Mouse (Mus musculus): ENCODE data around the gene Arl6ip5. TPM values are rescaled to one million over a fixed set of nuclear protein-coding genes. Genes with fewer than 3 reads are reported as not detected.
A peak's percentile ranks its signal among the peaks of the same experiment; 100 is the strongest.

The Arl6ip5 gene
- 27.8 and 28.7 TPM in 2 replicates for total RNA-seq (2014; rRNA removed)
- 25.3 and 28.6 TPM in 2 replicates for polyA plus RNA-seq (2012; rRNA removed)

- Histone ChIP-seq H3K36me3 (ENCODE audit: control insufficient read depth, insufficient read depth, low read length) (peaks cover 1% of the 10 kb centered on the region; the same call in 1 of the 2 replicates), H3K9ac (ENCODE audit: low read depth, low read length) (peak within 1 kb of the TSS; percentile 83), H3K4me1 (ENCODE audit: control insufficient read depth, insufficient read depth, low read length) (peaks cover 4% of the 10 kb centered on the region), H3K79me2 (ENCODE audit: control insufficient read depth, insufficient read depth, low read length) (peaks cover 10% of the 10 kb centered on the region; the same call in 1 of the 2 replicates), H3K27me3 (ENCODE audit: control insufficient read depth, insufficient read depth, low read length) (no peaks in the 10 kb centered on the region), H3K4me3 (ENCODE audit: insufficient read depth, low read depth, low read length) (peak within 1 kb of the TSS; percentile 75), H3K27ac (replicated peaks; ENCODE audit: insufficient read depth, low read depth, low read length) (peak within 1 kb of the TSS; percentile 52)
- WGBS: 6% methylated on average over 32 of the region's 32 CpGs
- TF ChIP-seq POLR2A (IDR thresholded peaks at IDR 0.05; ENCODE audit: extremely low read depth, insufficient read depth, low read length) (peak; percentile 48; the same call in 1 of the 2 replicates), CTCF (IDR thresholded peaks at IDR 0.05; ENCODE audit: low read depth, low read length) (no peak)
- DNase-seq (ENCODE audit: extremely low read depth, low read depth, low spot score): peak; percentile 89
These were observed at the start of gene Arl6ip5 for GRCm38 (mm10) chr6:97210191-97210961. Arl6ip5 (plus strand) TSS chr6:97210689.

DNA sequence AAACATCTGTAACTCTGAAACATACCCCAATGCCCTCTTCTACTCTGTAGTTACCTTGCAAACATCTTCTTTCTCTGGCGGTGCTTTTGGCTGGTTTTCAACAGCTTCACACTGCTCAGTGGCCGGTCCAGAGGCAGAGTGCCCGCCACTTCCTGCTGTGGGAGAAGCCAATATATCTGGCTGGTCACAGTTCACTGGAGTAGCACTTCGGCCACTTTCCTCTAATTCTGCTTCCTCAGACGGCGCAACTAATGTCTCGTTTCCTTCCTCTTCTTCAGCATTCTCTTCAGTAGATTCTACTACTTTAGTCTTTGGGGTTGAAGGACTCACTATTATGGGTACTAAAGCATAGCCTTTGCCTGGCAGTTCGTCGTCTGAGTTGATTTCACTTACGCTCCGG, 34.8 kb upstream of the Arl6ip5 start:
- H3K4me3 ChIP-seq (ENCODE audit: insufficient read depth, low read depth, low read length): no peak overlapping the region
- DNase-seq (ENCODE audit: extremely low read depth, low read depth, low spot score): peak; percentile 17
- 42% methylated on average over 11 of the region's 11 CpGs for whole genome bisulfite sequencing

DNA sequence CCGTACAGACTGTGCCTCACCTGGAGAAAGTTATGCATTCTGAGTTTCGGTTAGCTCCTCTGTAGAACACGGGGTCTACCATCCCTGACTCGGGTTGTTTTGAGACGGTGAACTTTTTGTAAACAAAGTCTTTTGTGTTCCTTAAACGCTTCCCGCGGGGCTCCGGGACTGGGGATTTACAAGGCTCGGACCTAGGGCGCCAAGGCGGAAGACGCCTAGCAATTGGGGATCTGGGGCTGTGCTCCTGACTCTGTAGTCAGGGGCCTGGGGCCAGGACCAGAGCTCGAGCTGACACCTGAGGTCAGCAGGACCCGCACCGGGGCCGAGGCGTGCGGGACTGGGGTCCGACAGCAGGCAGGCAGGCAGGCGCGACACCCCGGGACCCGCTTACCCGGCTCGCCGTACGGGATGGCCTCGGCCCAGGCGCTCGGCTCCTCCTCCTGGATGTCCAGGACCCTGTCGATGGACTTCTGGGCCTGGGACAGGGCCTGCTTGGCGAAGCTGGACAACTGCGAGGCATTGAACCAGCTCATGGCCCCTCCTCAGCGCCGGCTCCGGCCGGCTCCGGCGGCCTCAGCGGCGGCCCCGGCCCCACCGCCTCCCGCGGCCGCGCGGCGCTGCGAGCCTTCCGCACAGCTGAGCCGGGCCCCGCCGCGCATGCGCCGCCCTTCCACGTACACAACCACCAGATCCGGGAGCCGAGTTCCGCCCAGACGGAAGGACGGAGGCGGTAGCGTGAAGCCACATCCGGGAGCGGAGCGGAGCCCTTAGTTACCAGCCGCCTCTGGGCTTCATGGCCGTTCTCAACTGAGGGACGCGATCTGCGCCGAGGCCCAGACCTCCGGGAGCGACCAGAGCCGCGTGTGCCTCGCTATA, 31.8 kb upstream of the Arl6ip5 start, which contains the start of gene Tmf1:
Gene Tmf1, minus strand, starts transcription at position 632 of the 876 bp plus-strand sequence.
- WGBS: under 1% methylated on average over 80 of the region's 80 CpGs
- peak; percentile 84 for DNase-seq (ENCODE audit: extremely low read depth, low read depth, low spot score)
- Histone ChIP-seq H3K79me2 (ENCODE audit: control insufficient read depth, insufficient read depth, low read length) (peaks cover 12% of the 10 kb centered on the region; the same call in 1 of the 2 replicates), H3K4me1 (ENCODE audit: control insufficient read depth, insufficient read depth, low read length) (peaks cover 13% of the 10 kb centered on the region; the same call in 1 of the 2 replicates), H3K9ac (ENCODE audit: low read depth, low read length) (peak within 1 kb of the TSS; percentile 96), H3K36me3 (ENCODE audit: control insufficient read depth, insufficient read depth, low read length) (peaks cover 11% of the 10 kb centered on the region), H3K27ac (replicated peaks; ENCODE audit: insufficient read depth, low read depth, low read length) (peak within 1 kb of the TSS; percentile 85), H3K27me3 (ENCODE audit: control insufficient read depth, insufficient read depth, low read length) (no peaks in the 10 kb centered on the region), H3K4me3 (ENCODE audit: insufficient read depth, low read depth, low read length) (peak within 1 kb of the TSS; percentile 94)
- TF ChIP-seq CTCF (IDR thresholded peaks at IDR 0.05; ENCODE audit: low read depth, low read length): no peak
- peak; percentile 52; the same call in 1 of the 2 replicates for TF ChIP-seq POLR2A (IDR thresholded peaks at IDR 0.05; ENCODE audit: extremely low read depth, insufficient read depth, low read length)

More for the DNA sequence above, 34.8 kb upstream of the Arl6ip5 start:
- Histone ChIP-seq H3K27me3 (ENCODE audit: control insufficient read depth, insufficient read depth, low read length) (no peaks in the 10 kb centered on the region), H3K27ac (replicated peaks; ENCODE audit: insufficient read depth, low read depth, low read length) (no peak overlapping the region), H3K9ac (ENCODE audit: low read depth, low read length) (no peak overlapping the region), H3K79me2 (ENCODE audit: control insufficient read depth, insufficient read depth, low read length) (peaks cover 16% of the 10 kb centered on the region; the same call in 1 of the 2 replicates), H3K36me3 (ENCODE audit: control insufficient read depth, insufficient read depth, low read length) (peaks cover 31% of the 10 kb centered on the region), H3K4me1 (ENCODE audit: control insufficient read depth, insufficient read depth, low read length) (peaks cover 13% of the 10 kb centered on the region; the same call in 1 of the 2 replicates)
- TF ChIP-seq POLR2A (IDR thresholded peaks at IDR 0.05; ENCODE audit: extremely low read depth, insufficient read depth, low read length): no peak
- TF ChIP-seq CTCF (IDR thresholded peaks at IDR 0.05; ENCODE audit: low read depth, low read length): no peak

- Histone ChIP-seq H3K36me3 (ENCODE audit: control insufficient read depth, insufficient read depth, low read length) (peaks cover 12% of the 10 kb centered on the region), H3K4me1 (ENCODE audit: control insufficient read depth, insufficient read depth, low read length) (peaks cover 13% of the 10 kb centered on the region; the same call in 1 of the 2 replicates), H3K27me3 (ENCODE audit: control insufficient read depth, insufficient read depth, low read length) (no peaks in the 10 kb centered on the region), H3K9ac (ENCODE audit: low read depth, low read length) (peak overlapping the region; percentile 77), H3K27ac (replicated peaks; ENCODE audit: insufficient read depth, low read depth, low read length) (peak overlapping the region; percentile 62), H3K4me3 (ENCODE audit: insufficient read depth, low read depth, low read length) (peak overlapping the region; percentile 94), H3K79me2 (ENCODE audit: control insufficient read depth, insufficient read depth, low read length) (peaks cover 12% of the 10 kb centered on the region; the same call in 1 of the 2 replicates)
- WGBS: 3% methylated on average over 11 of the region's 11 CpGs
- TF ChIP-seq POLR2A (IDR thresholded peaks at IDR 0.05; ENCODE audit: extremely low read depth, insufficient read depth, low read length) (no peak), CTCF (IDR thresholded peaks at IDR 0.05; ENCODE audit: low read depth, low read length) (no peak)
- DNase-seq (ENCODE audit: extremely low read depth, low read depth, low spot score): peak; percentile 63
These were observed 31.1 kb upstream of the Arl6ip5 start for GRCm38 (mm10) chr6:97179367-97179828.

DNA sequence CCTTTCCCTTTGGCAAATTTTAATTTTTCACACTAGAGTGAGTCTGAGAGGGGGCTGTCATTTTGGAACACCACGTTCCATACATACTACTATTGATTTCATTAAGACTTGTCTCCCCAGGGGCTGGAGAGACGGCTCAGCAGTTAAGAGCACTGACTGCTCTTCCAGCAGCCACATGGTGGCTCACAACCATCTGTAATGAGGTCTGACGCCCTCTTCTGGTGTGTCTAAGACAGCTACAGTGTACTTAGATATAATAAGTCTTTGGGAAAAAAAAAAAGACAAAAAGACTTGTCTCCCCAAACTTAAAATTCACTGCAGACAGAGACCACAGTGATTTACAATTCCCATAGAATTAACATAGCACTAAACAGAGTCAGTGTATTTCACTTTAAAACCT, 10.1 kb upstream of the Arl6ip5 start:
- H3K9ac ChIP-seq (ENCODE audit: low read depth, low read length): no peak overlapping the region
- H3K27me3 ChIP-seq (ENCODE audit: control insufficient read depth, insufficient read depth, low read length): no peaks in the 10 kb centered on the region
- H3K4me3 ChIP-seq (ENCODE audit: insufficient read depth, low read depth, low read length): no peak overlapping the region
- H3K4me1 ChIP-seq (ENCODE audit: control insufficient read depth, insufficient read depth, low read length): peaks cover 2% of the 10 kb centered on the region; the same call in 1 of the 2 replicates
- DNase-seq (ENCODE audit: extremely low read depth, low read depth, low spot score): no peak
- H3K36me3 ChIP-seq (ENCODE audit: control insufficient read depth, insufficient read depth, low read length): peaks cover 30% of the 10 kb centered on the region
- TF ChIP-seq POLR2A (IDR thresholded peaks at IDR 0.05; ENCODE audit: extremely low read depth, insufficient read depth, low read length) (no peak), CTCF (IDR thresholded peaks at IDR 0.05; ENCODE audit: low read depth, low read length) (no peak)
- H3K27ac ChIP-seq (replicated peaks; ENCODE audit: insufficient read depth, low read depth, low read length): no peak overlapping the region
- peaks cover 8% of the 10 kb centered on the region; the same call in 1 of the 2 replicates for H3K79me2 ChIP-seq (ENCODE audit: control insufficient read depth, insufficient read depth, low read length)
- 89% methylated on average over 3 of the region's 3 CpGs for WGBS
